ENCODE assay signal across 8 mouse cellular contexts in the genomic region with DNA sequence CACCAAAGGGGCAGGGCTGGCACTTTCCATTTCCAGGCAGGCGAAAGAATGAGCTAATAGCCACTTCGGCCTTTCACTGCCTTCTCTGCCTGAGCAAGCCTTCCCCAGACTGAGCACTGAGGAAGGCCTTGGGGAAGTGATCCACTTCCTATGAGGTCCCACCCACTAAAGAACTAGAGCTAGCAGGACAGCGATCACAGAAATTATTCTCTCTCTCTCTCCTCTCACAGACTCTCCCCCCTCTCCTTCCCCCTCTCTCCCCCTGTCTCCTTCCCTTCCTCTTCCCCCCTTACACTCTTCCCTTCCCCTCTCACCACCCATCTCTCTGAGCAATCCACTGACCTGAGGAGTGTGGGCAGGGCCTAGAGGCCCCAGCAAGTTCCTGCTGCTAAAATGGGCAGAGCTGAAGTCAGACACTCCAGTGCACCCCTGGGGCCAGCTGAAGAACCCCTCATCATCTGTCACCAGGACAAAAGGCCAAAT. TPM values are rescaled to one million over a fixed set of nuclear protein-coding genes. Genes with fewer than 3 reads are reported as not detected.
DNase-seq lines count a peak whose midpoint lies in the region; ATAC-seq lines count a peak whose summit lies in the region.

No protein-coding gene starts in this region.

- H3K36me3 ChIP-seq in kidney, embryonic 14.5 days (ENCODE audit: control insufficient read depth, insufficient read depth, low read length), result no peaks in the 10 kb centered on the region
- no peaks in the 10 kb centered on the region for H3K36me3 ChIP-seq in neural tube, embryonic 12.5 days

- no peak overlapping the region for H3K4me2 ChIP-seq in kidney, embryonic 14.5 days (replicated peaks; ENCODE audit: low read depth, low read length)
- no peak overlapping the region; the same call in 1 of the 2 replicates for H3K4me2 ChIP-seq in neural tube, embryonic 12.5 days (replicated peaks)

- 43% methylated on average over 3 of the region's 3 CpGs for WGBS in kidney, embryonic 14.5 days
- WGBS in neural tube, embryonic 12.5 days, result 10% methylated on average over 3 of the region's 3 CpGs

- DNase-seq in kidney, adult 18-20 months, result no peak
- peak; percentile 46 for DNase-seq in kidney, postnatal 10 days
- DNase-seq in layer of hippocampus, postnatal 10 days (ENCODE audit: low spot score in 2 of 2), result no peak
- no peak for DNase-seq in cerebellum, adult 8-10 months
- no peak for DNase-seq in cerebellum, postnatal 4 days (ENCODE audit: low spot score in 2 of 2)

- H3K4me1 ChIP-seq in kidney, embryonic 14.5 days (ENCODE audit: control insufficient read depth, insufficient read depth, low read length), result peaks cover 88% of the 10 kb centered on the region
- H3K4me1 ChIP-seq in neural tube, embryonic 12.5 days, result peaks cover 67% of the 10 kb centered on the region

- H3K9me3 ChIP-seq in kidney, embryonic 14.5 days (ENCODE audit: control insufficient read depth, low read length), result no peaks in the 10 kb centered on the region
- H3K9me3 ChIP-seq in neural tube, embryonic 12.5 days, result no peaks in the 10 kb centered on the region

- H3K27me3 ChIP-seq in kidney, embryonic 14.5 days (ENCODE audit: control insufficient read depth, insufficient read depth, low read length), result no peaks in the 10 kb centered on the region
- no peaks in the 10 kb centered on the region for H3K27me3 ChIP-seq in neural tube, embryonic 12.5 days (replicated peaks)

- ATAC-seq in kidney, embryonic 14.5 days (ENCODE audit: low FRiP score, low TSS enrichment), result no peak
- ATAC-seq in common myeloid progenitor, adult 5-6 weeks (replicated peaks; ENCODE audit: low read depth, poor library complexity, severe bottlenecking), result peak; percentile 92
- no peak for ATAC-seq in neural tube, embryonic 12.5 days (ENCODE audit: low FRiP score, low read depth)

- H3K4me3 ChIP-seq in kidney, embryonic 14.5 days (ENCODE audit: low read length), result no peak overlapping the region
- no peak overlapping the region for H3K4me3 ChIP-seq in neural tube, embryonic 12.5 days

- H3K9ac ChIP-seq in kidney, embryonic 14.5 days (ENCODE audit: low read depth, low read length), result no peak overlapping the region
- 0 out of 2 replicates have a peak overlapping the region, but pooled peaks have one; percentile 45 for H3K9ac ChIP-seq in neural tube, embryonic 12.5 days

- peak overlapping the region; percentile 51; the same call in 1 of the 2 replicates for H3K27ac ChIP-seq in kidney, embryonic 14.5 days (ENCODE audit: low read depth, low read length)
- H3K27ac ChIP-seq in neural tube, embryonic 12.5 days, result peak overlapping the region; percentile 38

RNA-seq across cellular contexts. Expression of a gene that starts 35.2 kb away (rescaled TPM):
- polyA plus RNA-seq in kidney, embryonic 14.5 days (2014; fragmentation: Nextera tagmentation; extraction: Ambion mirVana), result 24.0 and 24.5 TPM in 2 replicates
- 8.4 and 9.9 TPM in 2 replicates for total RNA-seq in common myeloid progenitor, adult 5-6 weeks (2017)
- 12.3 and 13.2 TPM in 2 replicates for polyA plus RNA-seq in neural tube, embryonic 12.5 days (2016; fragmentation: Nextera tagmentation; extraction: Ambion mirVana)
- total RNA-seq in layer of hippocampus, postnatal 10 days (2021), result 100 to 1,000 TPM; 118 TPM

Comparison
In these comparisons a context has a peak if more than half of its experiments do, and no peak if none do; other contexts are left out.
1. RNA of a gene that starts 35.2 kb away (total RNA-seq): 118 TPM in layer of hippocampus, postnatal 10 days; 8.4 to 9.9 TPM in common myeloid progenitor, adult 5-6 weeks; every median in the first group is over 10 times any median in the second.